Mouse (Mus musculus): ENCODE data around the gene Zfp750. TPM values are rescaled to one million over a fixed set of nuclear protein-coding genes. Genes with fewer than 3 reads are reported as not detected.

The Zfp750 gene
- polyA plus RNA-seq, 1 experiment from 2014 or later, result 9.9 TPM

DNA sequence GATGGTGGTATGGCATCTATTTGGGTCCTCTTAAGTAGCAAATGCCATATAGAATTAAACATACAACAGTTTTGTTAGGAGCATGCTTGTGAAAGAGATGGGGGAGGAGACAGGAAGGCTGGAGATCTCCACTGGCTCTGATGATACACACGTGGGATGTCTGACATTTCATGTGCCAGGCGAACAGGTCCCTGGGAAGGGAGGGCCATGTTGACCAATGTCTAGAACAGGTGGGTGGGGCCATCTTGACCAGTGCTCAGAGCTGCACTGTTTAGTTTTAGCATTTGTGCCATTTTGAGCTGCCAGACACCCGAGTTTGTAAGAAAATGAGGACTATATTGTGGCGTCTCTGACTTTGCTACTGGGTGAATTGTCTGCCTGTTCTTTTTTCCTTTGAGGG, 10.7 kb downstream of the Zfp750 start:
- Histone ChIP-seq H3K4me3 (ENCODE audit: low read depth, low read length) (no peak overlapping the region), H3K4me2 (ENCODE audit: low read depth, low read length) (no peak overlapping the region), H3K36me3 (ENCODE audit: control insufficient read depth, insufficient read depth, low read length) (peaks cover 8% of the 10 kb centered on the region; the same call in 1 of the 2 replicates), H3K27ac (replicated peaks; ENCODE audit: low read depth, low read length) (no peak overlapping the region), H3K9me3 (ENCODE audit: control insufficient read depth, low read length) (no peaks in the 10 kb centered on the region), H3K27me3 (replicated peaks; ENCODE audit: control insufficient read depth, insufficient read depth, low read length) (no peaks in the 10 kb centered on the region), H3K9ac (ENCODE audit: low read depth, low read length) (no peak overlapping the region), H3K4me1 (ENCODE audit: control insufficient read depth, insufficient read depth, low read length) (no peaks in the 10 kb centered on the region)
- ATAC-seq (ENCODE audit: low read depth) (no peak), DNase-seq (ENCODE audit: low spot score) (no peak)
- 86% methylated on average over 4 of the region's 4 CpGs for WGBS

DNA sequence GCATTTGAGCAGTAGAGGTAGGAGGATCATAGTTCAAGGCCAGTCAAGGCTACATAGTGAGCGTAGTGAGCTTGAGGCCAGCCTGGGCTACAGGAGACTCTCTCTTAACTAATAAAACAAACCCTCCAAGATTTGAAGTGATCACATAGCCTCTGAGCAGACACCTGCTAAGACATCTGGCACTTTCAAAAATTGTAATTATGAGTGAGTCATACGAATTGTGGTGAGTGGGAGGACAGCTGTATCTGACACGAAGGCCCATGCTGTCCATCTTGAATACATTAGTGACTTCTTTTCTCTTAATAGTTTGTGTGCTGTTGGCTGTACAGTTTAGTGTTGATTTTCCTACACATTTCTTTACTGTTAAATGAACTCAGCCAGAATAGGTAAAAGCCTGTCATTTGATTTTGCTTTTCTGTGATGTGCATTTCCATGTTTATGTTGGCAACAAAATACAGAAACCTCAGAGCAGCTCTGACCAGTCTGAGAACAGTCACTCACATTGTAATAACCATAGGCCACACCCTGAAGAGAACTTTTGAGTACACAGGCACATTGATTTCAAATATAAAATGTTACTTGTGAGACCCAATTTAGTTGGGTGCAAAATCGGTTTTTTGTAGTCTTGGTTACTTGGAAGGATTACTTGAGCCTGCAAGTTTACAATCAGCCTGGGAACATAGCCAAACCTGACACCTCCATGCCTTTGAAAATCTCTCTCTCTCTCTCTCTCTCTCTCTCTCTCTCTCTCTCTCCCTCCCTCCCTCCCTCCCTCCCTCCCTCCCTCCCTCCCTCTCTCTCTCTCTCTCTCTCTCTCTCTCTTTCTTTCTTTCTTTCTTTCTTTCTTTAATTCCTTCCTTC, 16.9 kb downstream of the Zfp750 start:
- no peak overlapping the region for H3K4me3 ChIP-seq (ENCODE audit: low read depth, low read length)
- no peaks in the 10 kb centered on the region for H3K4me1 ChIP-seq (ENCODE audit: control insufficient read depth, insufficient read depth, low read length)
- no peak overlapping the region for H3K9ac ChIP-seq (ENCODE audit: low read depth, low read length)
- H3K4me2 ChIP-seq (ENCODE audit: low read depth, low read length), result no peak overlapping the region
- ATAC-seq (ENCODE audit: low read depth) (peak; percentile 18; the same call in 1 of the 2 replicates), DNase-seq (ENCODE audit: low spot score) (no peak)
- H3K36me3 ChIP-seq (ENCODE audit: control insufficient read depth, insufficient read depth, low read length), result peaks cover 27% of the 10 kb centered on the region
- no peaks in the 10 kb centered on the region for H3K9me3 ChIP-seq (ENCODE audit: control insufficient read depth, low read length)
- no peaks in the 10 kb centered on the region for H3K27me3 ChIP-seq (replicated peaks; ENCODE audit: control insufficient read depth, insufficient read depth, low read length)
- 59% methylated on average over 4 of the region's 4 CpGs for WGBS
- 0 out of 2 replicates have a peak overlapping the region, but pooled peaks have one; percentile 15 for H3K27ac ChIP-seq (replicated peaks; ENCODE audit: low read depth, low read length)

DNA sequence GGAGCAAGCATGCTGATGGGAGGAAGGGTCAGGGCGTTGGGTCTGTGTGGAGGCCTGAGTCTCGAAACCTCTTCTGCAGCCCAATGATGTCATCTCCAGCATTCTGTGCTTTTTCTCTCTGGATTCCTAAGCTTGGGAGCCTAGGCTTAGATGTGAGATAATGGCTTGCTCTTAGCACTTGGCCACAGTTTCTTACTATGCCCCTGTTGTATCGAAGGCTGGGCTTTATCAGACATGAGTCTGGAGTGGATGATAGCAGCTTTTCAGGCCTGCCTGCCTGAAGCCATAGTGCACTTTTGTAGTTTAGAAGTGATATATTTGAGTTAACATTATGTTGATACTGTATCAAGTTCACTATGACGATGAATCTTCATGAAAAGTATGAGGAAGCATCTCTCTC, 17.6 kb downstream of the Zfp750 start:
- no peaks in the 10 kb centered on the region for H3K27me3 ChIP-seq (replicated peaks; ENCODE audit: control insufficient read depth, insufficient read depth, low read length)
- no peak for DNase-seq (ENCODE audit: low spot score)
- H3K9me3 ChIP-seq (ENCODE audit: control insufficient read depth, low read length), result no peaks in the 10 kb centered on the region
- ATAC-seq (ENCODE audit: low read depth), result no peak
- no peak overlapping the region for H3K27ac ChIP-seq (replicated peaks; ENCODE audit: low read depth, low read length)
- no peaks in the 10 kb centered on the region for H3K4me1 ChIP-seq (ENCODE audit: control insufficient read depth, insufficient read depth, low read length)
- H3K36me3 ChIP-seq (ENCODE audit: control insufficient read depth, insufficient read depth, low read length), result peaks cover 27% of the 10 kb centered on the region
- no peak overlapping the region for H3K4me3 ChIP-seq (ENCODE audit: low read depth, low read length)
- WGBS, result 89% methylated on average over 4 of the region's 4 CpGs
- no peak overlapping the region for H3K4me2 ChIP-seq (ENCODE audit: low read depth, low read length)
- H3K9ac ChIP-seq (ENCODE audit: low read depth, low read length), result no peak overlapping the region

DNA sequence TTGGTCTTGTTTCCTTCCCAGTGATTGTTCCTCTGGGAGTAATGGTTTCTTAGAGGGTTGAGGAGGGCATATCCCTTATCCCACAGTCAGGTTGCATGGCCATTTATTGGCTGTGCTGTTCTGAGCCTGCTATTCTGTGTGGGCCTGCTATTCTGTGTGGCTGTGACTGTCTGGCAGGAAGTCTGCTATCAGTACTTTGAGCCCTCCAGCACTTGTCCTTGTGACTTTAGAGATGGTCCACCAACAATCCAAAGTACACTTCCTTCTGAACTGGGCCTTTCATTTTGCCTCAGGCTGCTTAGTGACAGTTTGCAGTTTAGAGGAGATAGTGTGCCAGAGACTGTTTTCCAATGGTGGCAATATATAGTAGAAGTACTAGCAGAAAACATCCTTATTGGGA, 18.5 kb downstream of the Zfp750 start:
- H3K4me3 ChIP-seq (ENCODE audit: low read depth, low read length), result no peak overlapping the region
- no peaks in the 10 kb centered on the region for H3K4me1 ChIP-seq (ENCODE audit: control insufficient read depth, insufficient read depth, low read length)
- no peak overlapping the region for H3K27ac ChIP-seq (replicated peaks; ENCODE audit: low read depth, low read length)
- DNase-seq (ENCODE audit: low spot score) (no peak), ATAC-seq (ENCODE audit: low read depth) (no peak)
- no peak overlapping the region for H3K9ac ChIP-seq (ENCODE audit: low read depth, low read length)
- H3K4me2 ChIP-seq (ENCODE audit: low read depth, low read length), result no peak overlapping the region
- no peaks in the 10 kb centered on the region for H3K27me3 ChIP-seq (replicated peaks; ENCODE audit: control insufficient read depth, insufficient read depth, low read length)
- no peaks in the 10 kb centered on the region for H3K9me3 ChIP-seq (ENCODE audit: control insufficient read depth, low read length)
- peaks cover 27% of the 10 kb centered on the region for H3K36me3 ChIP-seq (ENCODE audit: control insufficient read depth, insufficient read depth, low read length)

DNA sequence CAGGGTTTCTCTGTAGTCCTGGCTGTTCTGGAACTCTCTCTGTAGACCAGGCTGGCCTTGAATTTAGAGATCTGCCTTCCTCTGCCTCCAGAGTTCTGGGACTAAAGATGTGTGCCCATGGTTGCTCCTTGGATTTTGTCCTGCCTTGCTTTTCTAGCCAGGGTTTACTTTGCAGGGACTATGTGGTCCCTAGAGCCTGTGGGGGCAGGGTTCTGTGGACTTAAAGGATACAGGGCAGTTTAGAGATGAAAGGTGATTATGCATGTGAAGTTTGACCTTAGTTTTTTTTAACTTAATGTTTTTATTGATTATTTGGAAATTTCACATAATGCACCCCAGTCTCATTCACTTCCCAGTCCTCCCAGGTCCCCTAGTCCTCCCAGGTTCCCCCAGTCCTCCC, 28.5 kb downstream of the Zfp750 start:
- ATAC-seq (ENCODE audit: low read depth) (no peak), DNase-seq (ENCODE audit: low spot score) (no peak)
- Histone ChIP-seq H3K9ac (ENCODE audit: low read depth, low read length) (no peak overlapping the region), H3K36me3 (ENCODE audit: control insufficient read depth, insufficient read depth, low read length) (peaks cover 12% of the 10 kb centered on the region), H3K27ac (replicated peaks; ENCODE audit: low read depth, low read length) (no peak overlapping the region), H3K27me3 (replicated peaks; ENCODE audit: control insufficient read depth, insufficient read depth, low read length) (no peaks in the 10 kb centered on the region), H3K4me1 (ENCODE audit: control insufficient read depth, insufficient read depth, low read length) (no peaks in the 10 kb centered on the region), H3K9me3 (ENCODE audit: control insufficient read depth, low read length) (no peaks in the 10 kb centered on the region), H3K4me2 (ENCODE audit: low read depth, low read length) (no peak overlapping the region), H3K4me3 (ENCODE audit: low read depth, low read length) (no peak overlapping the region)

DNA sequence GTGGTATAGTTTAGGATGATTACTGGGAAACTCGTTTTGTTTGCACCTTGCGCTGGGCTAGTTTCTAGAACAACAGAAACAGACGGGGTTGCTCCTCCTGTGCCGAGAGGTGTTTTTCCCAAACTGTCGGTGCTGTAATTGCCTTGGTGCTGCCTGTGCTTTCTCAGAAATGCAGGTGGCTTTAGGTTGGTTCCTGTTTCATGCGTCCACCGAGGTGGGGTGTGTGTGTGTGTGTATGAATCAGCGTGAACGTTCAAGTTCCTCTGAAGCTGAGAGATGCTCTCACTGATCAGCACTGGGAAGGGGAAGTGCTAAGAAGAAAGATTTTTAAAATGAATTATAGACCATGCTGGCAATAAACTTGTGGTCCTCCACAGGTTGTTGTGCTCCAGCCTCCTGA, 33.3 kb downstream of the Zfp750 start:
- no peak; the same call in 1 of the 2 replicates for ATAC-seq (ENCODE audit: low read depth)
- WGBS, result 74% methylated on average over 9 of the region's 9 CpGs
- no peak overlapping the region for H3K27ac ChIP-seq (replicated peaks; ENCODE audit: low read depth, low read length)

DNA sequence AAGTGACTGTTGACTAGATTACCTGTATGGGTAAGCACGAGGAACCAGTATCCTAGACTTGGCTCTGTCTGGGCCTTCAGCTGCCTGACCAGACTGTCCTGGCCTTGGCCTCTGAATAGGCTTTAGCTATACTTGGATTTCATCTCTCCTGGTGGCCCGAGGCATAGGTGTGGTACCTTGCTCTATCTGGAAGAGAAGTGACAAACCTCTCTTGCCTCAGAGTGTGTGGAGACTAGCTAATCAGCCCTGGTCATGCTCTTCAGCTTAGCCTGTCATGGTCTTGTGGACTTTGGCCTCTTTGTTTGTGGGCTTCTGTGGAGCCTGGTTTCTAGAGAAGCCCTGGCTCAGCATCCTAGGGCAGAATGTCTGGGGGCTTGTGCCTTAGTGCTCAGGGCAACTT, 38.0 kb downstream of the Zfp750 start:
- Histone ChIP-seq H3K4me2 (ENCODE audit: low read depth, low read length) (no peak overlapping the region), H3K4me3 (ENCODE audit: low read depth, low read length) (no peak overlapping the region), H3K27me3 (replicated peaks; ENCODE audit: control insufficient read depth, insufficient read depth, low read length) (no peaks in the 10 kb centered on the region), H3K36me3 (ENCODE audit: control insufficient read depth, insufficient read depth, low read length) (peaks cover 22% of the 10 kb centered on the region; the same call in 1 of the 2 replicates), H3K27ac (replicated peaks; ENCODE audit: low read depth, low read length) (no peak overlapping the region), H3K9me3 (ENCODE audit: control insufficient read depth, low read length) (no peaks in the 10 kb centered on the region), H3K9ac (ENCODE audit: low read depth, low read length) (no peak overlapping the region), H3K4me1 (ENCODE audit: control insufficient read depth, insufficient read depth, low read length) (no peaks in the 10 kb centered on the region)
- DNase-seq (ENCODE audit: low spot score) (no peak), ATAC-seq (ENCODE audit: low read depth) (no peak)
- WGBS, result 93% methylated on average over 2 of the region's 2 CpGs

More for the DNA sequence above, 33.3 kb downstream of the Zfp750 start:
- Histone ChIP-seq H3K9me3 (ENCODE audit: control insufficient read depth, low read length) (no peaks in the 10 kb centered on the region), H3K36me3 (ENCODE audit: control insufficient read depth, insufficient read depth, low read length) (no peaks in the 10 kb centered on the region), H3K4me3 (ENCODE audit: low read depth, low read length) (no peak overlapping the region), H3K4me2 (ENCODE audit: low read depth, low read length) (no peak overlapping the region), H3K4me1 (ENCODE audit: control insufficient read depth, insufficient read depth, low read length) (no peaks in the 10 kb centered on the region), H3K9ac (ENCODE audit: low read depth, low read length) (no peak overlapping the region), H3K27me3 (replicated peaks; ENCODE audit: control insufficient read depth, insufficient read depth, low read length) (no peaks in the 10 kb centered on the region)
- DNase-seq (ENCODE audit: low spot score), result no peak

DNA sequence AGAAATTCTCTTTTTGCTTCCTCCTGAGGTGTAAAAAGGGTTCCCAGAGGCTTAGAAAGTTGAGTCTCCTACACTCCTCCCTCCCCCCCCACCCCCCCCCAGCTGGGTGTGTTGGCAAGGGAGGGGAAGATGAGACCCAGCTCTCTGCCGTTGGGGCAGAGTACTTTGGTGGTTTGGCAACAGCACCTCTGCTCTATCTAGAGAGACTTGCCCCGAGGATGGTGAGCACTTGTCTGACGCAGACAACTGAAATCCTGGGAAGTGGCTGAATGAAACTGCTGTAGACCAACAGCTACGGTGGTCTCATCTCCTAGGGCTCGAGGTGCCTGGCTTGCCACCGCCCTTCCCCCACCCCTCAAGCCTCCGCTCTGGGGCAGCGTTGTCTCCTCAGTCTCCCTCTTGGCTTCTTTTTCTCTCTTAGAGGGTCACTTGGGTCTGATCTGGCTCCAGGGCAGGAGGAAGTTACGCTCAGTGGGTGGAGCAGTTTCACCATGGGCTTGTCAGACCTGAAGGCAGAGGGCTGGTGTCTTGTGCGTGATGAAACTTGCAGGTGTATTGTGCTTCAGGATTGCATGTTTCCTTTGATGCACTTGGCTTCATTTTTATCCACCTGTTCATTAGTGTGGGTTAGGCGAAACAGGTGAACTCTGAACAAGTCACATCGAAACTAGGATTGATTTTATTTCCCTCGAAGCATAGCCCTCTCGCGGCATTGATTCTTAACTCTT, 39.5 kb downstream of the Zfp750 start:
- Histone ChIP-seq H3K9me3 (ENCODE audit: control insufficient read depth, low read length) (no peaks in the 10 kb centered on the region), H3K4me3 (ENCODE audit: low read depth, low read length) (no peak overlapping the region), H3K27ac (replicated peaks; ENCODE audit: low read depth, low read length) (peak overlapping the region; percentile 45; the same call in 1 of the 2 replicates), H3K36me3 (ENCODE audit: control insufficient read depth, insufficient read depth, low read length) (peaks cover 25% of the 10 kb centered on the region; the same call in 1 of the 2 replicates), H3K27me3 (replicated peaks; ENCODE audit: control insufficient read depth, insufficient read depth, low read length) (no peaks in the 10 kb centered on the region), H3K4me2 (ENCODE audit: low read depth, low read length) (no peak overlapping the region), H3K9ac (ENCODE audit: low read depth, low read length) (no peak overlapping the region), H3K4me1 (ENCODE audit: control insufficient read depth, insufficient read depth, low read length) (no peaks in the 10 kb centered on the region)
- WGBS, result 75% methylated on average over 15 of the region's 15 CpGs
- DNase-seq (ENCODE audit: low spot score) (peak; percentile 58), ATAC-seq (ENCODE audit: low read depth) (no peak)
